Mouse (Mus musculus): Measurements from ENCODE around the gene Cenpn. TPM values are rescaled to one million over a fixed set of nuclear protein-coding genes. Genes with fewer than 3 reads are reported as not detected.

Gene Cenpn
- total RNA-seq, 2 experiments from 2014 or later, result 3.1 to 5.2 TPM

GRCm38 (mm10) chr8:116942284-116943058 is 20.9 kb downstream of the Cenpn start:
- DNase-seq, result no peak

GRCm38 (mm10) chr8:116943161-116943554 is 21.6 kb downstream of the Cenpn start, which contains the start of gene Atmin:
Gene Atmin, plus strand, starts transcription at chr8:116943393.
- DNase-seq, result peak; percentile 91

GRCm38 (mm10) chr8:116943555-116944384 is 22.2 kb downstream of the Cenpn start:
- DNase-seq, result peak; percentile 14

- no peak for DNase-seq
These were observed 22.8 kb downstream of the Cenpn start for GRCm38 (mm10) chr8:116944385-116944696.

- DNase-seq, result no peak
These were observed 23.8 kb downstream of the Cenpn start for GRCm38 (mm10) chr8:116945169-116945910.

- no peak for DNase-seq
These were observed 24.8 kb downstream of the Cenpn start for GRCm38 (mm10) chr8:116946268-116946838.

GRCm38 (mm10) chr8:116946851-116947250 is 25.3 kb downstream of the Cenpn start:
- no peak for DNase-seq

GRCm38 (mm10) chr8:116947589-116947988 is 26.1 kb downstream of the Cenpn start:
- no peak for DNase-seq

GRCm38 (mm10) chr8:116951369-116951768 is 29.8 kb downstream of the Cenpn start:
- no peak for DNase-seq

- DNase-seq, result no peak
These were observed 30.2 kb downstream of the Cenpn start for GRCm38 (mm10) chr8:116951778-116952177.

GRCm38 (mm10) chr8:116952428-116952827 is 30.9 kb downstream of the Cenpn start:
- DNase-seq, result no peak

- DNase-seq, result no peak
These were observed 32.9 kb downstream of the Cenpn start for GRCm38 (mm10) chr8:116954415-116954814.

- no peak for DNase-seq
These were observed 48.0 kb downstream of the Cenpn start for GRCm38 (mm10) chr8:116969531-116969930.

- no peak for DNase-seq
These were observed 53.5 kb downstream of the Cenpn start for GRCm38 (mm10) chr8:116975066-116975465.

- no peak for DNase-seq
These were observed 54.1 kb downstream of the Cenpn start for GRCm38 (mm10) chr8:116975606-116976005.

GRCm38 (mm10) chr8:116978052-116978451 is 56.5 kb downstream of the Cenpn start:
- DNase-seq, result no peak

GRCm38 (mm10) chr8:116978631-116979256 is 57.2 kb downstream of the Cenpn start, which contains the start of gene 1700030J22Rik:
Gene 1700030J22Rik, minus strand, starts transcription at chr8:116978959.
- peak; percentile 97 for DNase-seq

GRCm38 (mm10) chr8:116980117-116980516 is 58.6 kb downstream of the Cenpn start:
- DNase-seq, result peak; percentile 51

- no peak for DNase-seq
These were observed 68.3 kb downstream of the Cenpn start for GRCm38 (mm10) chr8:116989842-116990241.

Data from gastrocnemius, postnatal 10 days (tissue).